Mouse (Mus musculus): ENCODE data around the gene Olfr601. TPM values are rescaled to one million over a fixed set of nuclear protein-coding genes. Genes with fewer than 3 reads are reported as not detected.

Olfr601 gene
- not detected for total RNA-seq (2023)

DNA sequence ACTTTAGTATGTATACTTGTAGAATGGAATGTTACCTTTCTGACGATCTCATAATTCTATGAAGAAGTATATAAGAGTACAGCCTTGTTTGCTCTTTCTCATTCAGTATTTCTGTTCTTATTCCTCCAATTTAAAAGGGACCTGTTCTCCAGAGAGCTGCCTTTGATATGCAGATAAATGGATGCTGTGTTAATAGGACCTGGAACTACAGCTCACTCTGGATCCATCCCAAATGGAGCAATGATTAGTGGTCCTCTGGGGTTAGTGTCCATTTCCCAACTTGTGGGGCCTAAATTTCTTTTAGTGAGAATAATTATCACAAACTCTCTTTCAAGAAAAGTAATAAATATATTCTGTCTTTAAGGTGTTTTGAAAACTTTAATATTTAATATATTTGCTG, at the start of gene Olfr601:
Gene Olfr601 (minus strand): TSS at position 101 of the 400 bp plus-strand sequence.

DNA sequence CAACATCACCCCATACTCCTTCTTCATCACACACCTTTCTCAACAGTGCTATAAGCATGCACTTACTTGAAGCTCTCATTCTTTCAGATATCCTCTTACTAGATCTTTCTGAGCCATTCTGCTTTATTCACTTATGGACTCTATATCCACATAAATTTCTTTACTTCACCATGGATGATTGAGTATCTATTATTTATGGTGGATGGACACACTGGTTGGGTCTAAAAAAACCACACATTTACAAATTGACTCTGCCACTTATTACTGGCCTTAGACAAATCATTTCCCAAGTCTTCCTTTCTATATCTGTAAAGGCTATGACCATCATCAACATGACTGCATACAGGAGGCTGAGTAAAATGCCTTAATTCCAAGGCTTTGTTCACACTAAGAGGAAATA, 23.6 kb upstream of the Olfr601 start, which contains the start of gene Olfr603:
Gene Olfr603 (minus strand): TSS at position 101 of the 400 bp plus-strand sequence.

DNA sequence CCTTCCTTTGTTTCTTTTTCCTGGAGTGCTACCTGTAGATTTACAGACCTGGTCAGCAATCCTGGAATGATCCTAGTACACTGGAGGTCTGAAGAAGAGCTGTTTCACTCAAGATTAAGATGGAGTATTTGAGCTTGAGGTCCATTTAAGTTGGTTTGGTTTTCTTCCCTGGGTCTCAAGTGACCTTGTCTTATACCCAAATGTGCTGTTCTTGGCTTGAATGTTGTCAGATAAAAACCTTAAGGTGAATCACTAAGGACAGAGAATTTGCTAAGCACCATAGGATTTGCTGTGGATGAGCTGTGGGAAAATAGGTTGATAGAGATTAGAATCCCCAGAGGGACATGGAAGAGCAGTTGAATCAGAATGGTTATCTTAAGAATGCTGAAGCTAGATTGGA, 12.9 kb downstream of the Olfr601 start, which contains the start of gene Olfr600:
Gene Olfr600 (minus strand): TSS at position 101 of the 400 bp plus-strand sequence.

DNA sequence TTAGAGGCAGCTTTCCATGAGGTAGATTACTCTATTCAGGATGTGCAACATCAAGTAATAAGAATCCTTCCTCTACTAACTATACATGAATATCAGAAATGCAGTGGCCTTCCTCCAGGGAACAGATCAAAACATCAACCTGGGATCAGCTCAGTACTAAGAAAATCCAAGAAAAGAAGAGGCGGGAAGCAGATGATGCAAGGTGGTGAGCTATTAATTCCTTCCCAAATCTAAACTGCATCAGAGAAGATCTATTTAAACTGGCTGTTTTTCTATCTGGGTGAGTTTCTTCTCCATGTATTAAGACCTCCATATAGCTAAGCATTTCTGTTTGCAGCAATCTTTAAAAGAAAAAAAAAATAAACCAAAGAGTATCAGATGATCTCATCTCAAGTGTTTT, 26.8 kb downstream of the Olfr601 start, which contains the start of gene Olfr599:
Gene Olfr599 (plus strand): TSS at position 301 of the 400 bp plus-strand sequence.

DNA sequence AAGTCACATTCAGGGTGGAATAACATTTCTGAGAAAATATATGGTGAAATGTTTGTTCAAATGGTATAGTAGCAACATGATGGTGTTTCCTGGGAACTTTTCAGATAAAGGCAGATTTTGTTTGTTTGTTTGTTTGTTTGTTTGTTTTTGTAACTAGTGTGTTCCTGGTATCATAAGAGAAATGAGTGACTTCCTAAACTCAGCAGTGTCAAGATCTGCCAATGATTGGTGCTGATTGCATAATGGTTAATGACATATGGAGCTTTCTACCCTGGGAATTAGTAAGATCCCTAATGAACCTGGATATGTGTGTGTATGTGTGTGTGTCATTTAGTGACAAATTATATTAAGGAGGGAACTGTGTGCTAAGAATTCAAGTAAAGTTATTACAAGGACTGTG, 39.2 kb downstream of the Olfr601 start, which contains the start of gene Olfr598:
Gene Olfr598 (plus strand): TSS at position 301 of the 400 bp plus-strand sequence.

DNA sequence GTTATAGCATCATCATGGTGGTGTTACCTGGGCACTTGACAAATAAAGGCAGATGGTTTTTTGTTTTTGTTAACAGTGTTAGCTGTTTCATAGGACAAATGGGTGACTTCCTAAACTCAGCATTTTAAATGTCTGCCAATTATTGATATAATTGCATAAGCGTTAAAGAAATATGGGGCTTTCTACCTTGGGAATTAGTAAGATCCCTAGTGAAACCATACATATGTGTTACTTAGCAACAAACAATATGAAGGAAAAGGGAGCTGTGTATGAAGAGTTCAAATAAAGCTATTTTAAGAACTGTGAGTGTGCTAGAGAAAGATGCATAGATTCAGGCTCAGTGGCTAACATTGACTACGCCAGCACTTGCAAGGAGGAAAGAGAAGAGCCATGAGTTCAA, 46.4 kb downstream of the Olfr601 start, which contains the start of gene Olfr597:
Gene Olfr597 (plus strand): TSS at position 301 of the 400 bp plus-strand sequence.

Other genes starting within 250 kb of the Olfr601 start
- not detected for gene Olfr586, start 237.0 kb downstream of the Olfr601 start, total RNA-seq (2023)
- not detected for gene Olfr588-ps1, start 221.8 kb downstream of the Olfr601 start, total RNA-seq (2023)
- not detected for gene Olfr589, start 206.3 kb downstream of the Olfr601 start, total RNA-seq (2023)
- not detected for gene Olfr591, start 184.3 kb downstream of the Olfr601 start, total RNA-seq (2023)
- gene Olfr592, start 177.9 kb downstream of the Olfr601 start, total RNA-seq (2023) = not detected
- gene Olfr593, start 150.8 kb downstream of the Olfr601 start, total RNA-seq (2023) = not detected
- not detected for gene Olfr594, start 145.7 kb downstream of the Olfr601 start, total RNA-seq (2023)
- gene Usp17ld, start 110.2 kb downstream of the Olfr601 start, total RNA-seq (2023) = not detected
- gene Olfr596, start 57.0 kb downstream of the Olfr601 start, total RNA-seq (2023) = not detected
- gene Olfr597, start 46.3 kb downstream of the Olfr601 start, total RNA-seq (2023) = not detected
- not detected for gene Olfr598, start 39.1 kb downstream of the Olfr601 start, total RNA-seq (2023)
- gene Olfr599, start 26.7 kb downstream of the Olfr601 start, total RNA-seq (2023) = not detected
- gene Olfr600, start 13.0 kb downstream of the Olfr601 start, total RNA-seq (2023) = not detected
- gene Olfr603, start 23.5 kb upstream of the Olfr601 start, total RNA-seq (2023) = not detected
- gene Usp17lc, start 52.4 kb upstream of the Olfr601 start, total RNA-seq (2023) = not detected
- gene Olfr605, start 82.8 kb upstream of the Olfr601 start, total RNA-seq (2023) = not detected
- gene Olfr606, start 86.4 kb upstream of the Olfr601 start, total RNA-seq (2023) = not detected
- not detected for gene Olfr607, start 101.5 kb upstream of the Olfr601 start, total RNA-seq (2023)
- gene Olfr608, start 107.2 kb upstream of the Olfr601 start, total RNA-seq (2023) = not detected
- gene Olfr609, start 135.4 kb upstream of the Olfr601 start, total RNA-seq (2023) = not detected
- not detected for gene Olfr610, start 149.5 kb upstream of the Olfr601 start, total RNA-seq (2023)
- not detected for gene Olfr611, start 158.2 kb upstream of the Olfr601 start, total RNA-seq (2023)
- not detected for gene Olfr612, start 180.1 kb upstream of the Olfr601 start, total RNA-seq (2023)
- not detected for gene Olfr613, start 185.4 kb upstream of the Olfr601 start, total RNA-seq (2023)
- gene Olfr615, start 193.4 kb upstream of the Olfr601 start, total RNA-seq (2023) = not detected
- gene Olfr616, start 206.5 kb upstream of the Olfr601 start, total RNA-seq (2023) = not detected
- gene Olfr617, start 210.4 kb upstream of the Olfr601 start, total RNA-seq (2023) = not detected
- not detected for gene Olfr618, start 227.4 kb upstream of the Olfr601 start, total RNA-seq (2023)
- not detected for gene Olfr619, start 237.9 kb upstream of the Olfr601 start, total RNA-seq (2023)
- gene Olfr620, start 249.9 kb upstream of the Olfr601 start, total RNA-seq (2023) = not detected